Mouse (Mus musculus) CH12.LX (cell line): ENCODE measurements at regions not wholly inside any gene's neighbourhood (a gene's known extent, or its start where the extent isn't known, plus 50 kb on each side); places are given as distances from the start of the nearest gene placed in this dataset.

ENCODE experiments used
- DNase-seq: peaks from one replicate; pipeline ENCODE4 v3.0.0-alpha.2; 2013; ENCODE audit errors: extremely low read depth
- H3K27ac ChIP-seq: 2 replicates; pipeline ENCODE4 v1.5.1; 2012; ENCODE audit warnings: low read depth, mild to moderate bottlenecking, control low read depth, moderate library complexity; ENCODE audit not compliant: insufficient read depth
- H3K27me3 ChIP-seq: replicated peaks from 2 replicates; pipeline ENCODE3; 2012; ENCODE audit warnings: inconsistent platforms
- H3K36me3 ChIP-seq, 2 experiments: replicated peaks in 1 of 2; 2 replicates each; pipeline versions ENCODE3 to v1.6.1; 2012; ENCODE audit warnings: inconsistent platforms in 1 of 2, low read length in 1 of 2, mild to moderate bottlenecking in 1 of 2, mixed read lengths in 1 of 2, moderate library complexity in 1 of 2; ENCODE audit not compliant: control insufficient read depth in 1 of 2, insufficient read depth in 1 of 2
- H3K4me1 ChIP-seq, 2 experiments: 2 replicates each; pipeline ENCODE4 v1.6.1; 2012; ENCODE audit warnings: inconsistent platforms in 1 of 2, moderate library complexity in 1 of 2; ENCODE audit not compliant: insufficient read depth in 2 of 2, control insufficient read depth in 1 of 2
- H3K4me2 ChIP-seq: 2 replicates; pipeline ENCODE4 v1.6.1; 2012; ENCODE audit warnings: low read depth, mild to moderate bottlenecking, control low read depth; ENCODE audit not compliant: poor library complexity, insufficient read depth, severe bottlenecking
- H3K4me3 ChIP-seq, 3 experiments: fragments of 150-350 bp in 1 of 3; sonication (generic) in 1 of 3; replicated peaks in 1 of 3; 2 replicates each; pipeline versions ENCODE3 to v1.5.1; 2011 to 2012; ENCODE audit warnings: low read depth in 2 of 3, low read length in 2 of 3, mild to moderate bottlenecking in 2 of 3, moderate library complexity in 2 of 3, control low read depth in 1 of 3, improper control_type of control experiment in 1 of 3, inconsistent platforms in 1 of 3, mixed read lengths in 1 of 3; ENCODE audit not compliant: poor library complexity in 1 of 3
- H3K79me2 ChIP-seq: replicated peaks from 2 replicates; pipeline ENCODE4 v1.6.1; 2012; ENCODE audit warnings: mild to moderate bottlenecking, moderate library complexity; ENCODE audit not compliant: control insufficient read depth, poor library complexity, insufficient read depth, severe bottlenecking; ENCODE audit errors: extremely low read depth
- H3K9ac ChIP-seq: 2 replicates; pipeline ENCODE4 v1.6.1; 2012; ENCODE audit warnings: low read depth, mild to moderate bottlenecking, control low read depth, moderate library complexity; ENCODE audit not compliant: insufficient read depth
- H3K9me3 ChIP-seq: replicated peaks from 2 replicates; pipeline ENCODE3; 2012; ENCODE audit warnings: low read length, inconsistent platforms, mixed read lengths
- BHLHE40 ChIP-seq: IDR thresholded peaks from 2 replicates; pipeline ENCODE4 v1.6.1; 2011; ENCODE audit warnings: mild to moderate bottlenecking, low read depth, low read length, improper control_type of control experiment
- CHD1 ChIP-seq: IDR thresholded peaks from 2 replicates; pipeline ENCODE4 v1.6.1; 2012; ENCODE audit warnings: low read depth, low read length, improper control_type of control experiment, inconsistent platforms
- CHD2 ChIP-seq: IDR thresholded peaks from 2 replicates; pipeline ENCODE4 v1.6.1; 2011; ENCODE audit warnings: low read length, improper control_type of control experiment
- CTCF ChIP-seq, 2 experiments: IDR thresholded peaks in 1 of 2; conservative IDR thresholded peaks in 1 of 2; 2 replicates each; pipeline ENCODE4 v1.5.1; 2011 to 2012; ENCODE audit warnings: low read depth in 2 of 2, low read length in 2 of 2, improper control_type of control experiment in 1 of 2, inconsistent platforms in 1 of 2, mild to moderate bottlenecking in 1 of 2, moderate library complexity in 1 of 2
- E2F4 ChIP-seq: IDR thresholded peaks from 2 replicates; pipeline ENCODE4 v1.6.1; 2011; ENCODE audit warnings: low read depth, low read length, improper control_type of control experiment; ENCODE audit not compliant: insufficient replicate concordance
- EP300 ChIP-seq: IDR thresholded peaks from 2 replicates; pipeline ENCODE4 v1.6.1; 2011; ENCODE audit warnings: low read length, improper control_type of control experiment
- ETS1 ChIP-seq: conservative IDR thresholded peaks from 2 replicates; pipeline ENCODE4 v1.6.1; 2012; ENCODE audit warnings: low read depth, mild to moderate bottlenecking, inconsistent platforms, low read length, improper control_type of control experiment, moderate library complexity
- GABPA ChIP-seq: IDR thresholded peaks from 2 replicates; pipeline ENCODE4 v1.6.1; 2012; ENCODE audit warnings: low read depth, low read length, improper control_type of control experiment, inconsistent platforms; ENCODE audit not compliant: insufficient replicate concordance
- HCFC1 ChIP-seq: IDR thresholded peaks from 2 replicates; pipeline ENCODE4 v1.6.1; 2012; ENCODE audit warnings: low read depth, mild to moderate bottlenecking, inconsistent platforms, low read length, improper control_type of control experiment
- JUN ChIP-seq: IDR thresholded peaks from 2 replicates; pipeline ENCODE4 v1.6.1; 2011; ENCODE audit warnings: low read depth, mild to moderate bottlenecking, low read length, improper control_type of control experiment, moderate library complexity; ENCODE audit not compliant: insufficient read depth
- JUND ChIP-seq: conservative IDR thresholded peaks from 2 replicates; pipeline ENCODE4 v1.6.1; 2011; ENCODE audit warnings: low read depth, low read length, improper control_type of control experiment
- MAFK ChIP-seq: IDR thresholded peaks from 2 replicates; pipeline ENCODE4 v1.6.1; 2011; ENCODE audit warnings: low read length, improper control_type of control experiment; ENCODE audit not compliant: insufficient replicate concordance
- MAX ChIP-seq: IDR thresholded peaks from 2 replicates; pipeline ENCODE4 v1.6.1; 2011; ENCODE audit warnings: low read length, improper control_type of control experiment
- MEF2A ChIP-seq: IDR thresholded peaks from 2 replicates; pipeline ENCODE4 v1.6.1; 2014; ENCODE audit warnings: low read depth, mild to moderate bottlenecking, inconsistent platforms, low read length, improper control_type of control experiment, borderline replicate concordance
- MYC ChIP-seq: IDR thresholded peaks from 2 replicates; pipeline ENCODE4 v1.6.1; 2011; ENCODE audit warnings: low read depth, mild to moderate bottlenecking, improper control_type of control experiment, low read length
- NELFE ChIP-seq: IDR thresholded peaks from 2 replicates; pipeline ENCODE4 v1.6.1; 2011; ENCODE audit warnings: low read depth, low read length, improper control_type of control experiment
- NRF1 ChIP-seq: IDR thresholded peaks from 2 replicates; pipeline ENCODE4 v1.6.1; 2014; ENCODE audit warnings: low read depth, mild to moderate bottlenecking, inconsistent platforms, low read length, improper control_type of control experiment, moderate library complexity
- PAX5 ChIP-seq: IDR thresholded peaks from 2 replicates; pipeline ENCODE4 v1.6.1; 2012; ENCODE audit warnings: low read length, inconsistent platforms, mixed read lengths
- POLR2A ChIP-seq: IDR thresholded peaks from 2 replicates; pipeline ENCODE4 v1.6.1; 2011; ENCODE audit warnings: low read depth, mild to moderate bottlenecking, improper control_type of control experiment, low read length
- RCOR1 ChIP-seq: conservative IDR thresholded peaks from 2 replicates; pipeline ENCODE4 v1.6.1; 2012; ENCODE audit warnings: low read depth, mild to moderate bottlenecking, inconsistent platforms, low read length, improper control_type of control experiment
- SMC3 ChIP-seq: IDR thresholded peaks from 2 replicates; pipeline ENCODE4 v1.6.1; 2011; ENCODE audit warnings: low read depth, low read length, improper control_type of control experiment
- TCF12 ChIP-seq: IDR thresholded peaks from 2 replicates; pipeline ENCODE4 v1.6.1; 2014; ENCODE audit warnings: low read depth, mild to moderate bottlenecking, inconsistent platforms, low read length, improper control_type of control experiment
- UBTF ChIP-seq: IDR thresholded peaks from 2 replicates; pipeline ENCODE4 v1.6.1; 2012; ENCODE audit warnings: low read depth, mild to moderate bottlenecking, inconsistent platforms, low read length, improper control_type of control experiment, moderate library complexity
- USF2 ChIP-seq: conservative IDR thresholded peaks from 2 replicates; pipeline ENCODE4 v1.6.1; 2011; ENCODE audit warnings: low read depth, low read length, improper control_type of control experiment
- ZC3H11A ChIP-seq: IDR thresholded peaks from 2 replicates; pipeline ENCODE4 v1.6.1; 2012; ENCODE audit warnings: low read depth, mild to moderate bottlenecking, inconsistent platforms, low read length, improper control_type of control experiment
- ZKSCAN1 ChIP-seq: IDR thresholded peaks from 2 replicates; pipeline ENCODE4 v1.6.1; 2012; ENCODE audit warnings: low read depth, inconsistent platforms, low read length, improper control_type of control experiment, borderline replicate concordance
- ZNF384 ChIP-seq: IDR thresholded peaks from 2 replicates; pipeline ENCODE4 v1.6.1; 2012; ENCODE audit warnings: low read depth, low read length, improper control_type of control experiment, inconsistent platforms
- dilution Hi-C: fragments of 300-500 bp; cut with MboI; formaldehyde crosslinking; loops from 2 replicates; pipeline ENCODE4 v1.14.3; 2020; ENCODE audit warnings: low sequenced_read_pairs; ENCODE audit not compliant: extremely low pct_unique_long_range_greater_than_20kb, extremely low pct_ligation_motif_present
- in situ Hi-C: fragments of 300-500 bp; cut with MboI; formaldehyde crosslinking; loops from 3 replicates; pipeline ENCODE4 v1.14.3; 2019; ENCODE audit warnings: low sequenced_read_pairs, low pct_ligation_motif_present, low pct_unique_long_range_greater_than_20kb, mixed read lengths

- in situ Hi-C loops: no loop called here
- DNase-seq: no peak
- Histone ChIP-seq H3K36me3 (no peaks in the 10 kb centered on the region), H3K27ac (no peak overlapping the region), H3K4me3 (no peak overlapping the region), H3K9ac (no peak overlapping the region), H3K4me1 (peaks cover 6 to 42% of the 10 kb centered on the region in 2 experiments), H3K79me2 (no peaks in the 10 kb centered on the region), H3K4me2 (no peak overlapping the region), H3K9me3 (peaks cover 7% of the 10 kb centered on the region), H3K27me3 (no peaks in the 10 kb centered on the region)
- TF ChIP-seq MAFK (no peak), CHD2 (no peak), UBTF (no peak), USF2 (no peak), CTCF (conservative IDR thresholded peaks at IDR 0.05 in 1 of 2, IDR thresholded peaks at IDR 0.05 in 1 of 2; ENCODE audit: low read depth in 2 of 2, low read length in 2 of 2) (no peak), ZNF384 (no peak), JUN (no peak), EP300 (no peak), TCF12 (no peak), NRF1 (no peak), NELFE (no peak), POLR2A (no peak), CHD1 (no peak), HCFC1 (no peak), GABPA (no peak), MYC (no peak)
- dilution Hi-C loops: no loop called here
Measured at GRCm38 (mm10) chr10:84080236-84080635, 357.6 kb downstream of the 1500009L16Rik start.

DNA sequence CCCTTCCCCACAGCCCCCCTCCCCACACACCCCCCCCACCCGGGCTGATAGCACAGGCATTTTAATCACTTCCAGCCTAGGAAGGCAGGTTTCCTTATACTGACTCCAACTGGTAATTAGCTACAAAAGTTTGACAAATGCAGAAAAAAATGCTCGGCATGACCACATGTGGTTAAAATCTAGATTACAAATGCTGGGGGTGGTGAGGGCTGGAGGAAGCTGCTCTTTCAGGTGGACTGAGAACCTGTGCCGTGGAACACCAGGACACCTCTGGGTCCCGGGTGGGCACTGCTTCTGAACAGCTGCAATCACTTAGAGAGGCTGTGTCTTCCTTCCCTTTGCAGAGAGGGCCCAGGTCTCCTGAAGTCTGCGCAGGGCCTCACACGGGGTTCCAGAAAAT lies 358.7 kb downstream of the Nuak1 start:
- Histone ChIP-seq H3K4me2 (no peak overlapping the region), H3K36me3 (no peaks in the 10 kb centered on the region), H3K4me3 (no peak overlapping the region), H3K4me1 (peaks cover 5 to 51% of the 10 kb centered on the region in 2 experiments), H3K9me3 (peaks cover 7% of the 10 kb centered on the region), H3K27me3 (no peaks in the 10 kb centered on the region), H3K79me2 (no peaks in the 10 kb centered on the region), H3K9ac (no peak overlapping the region), H3K27ac (no peak overlapping the region)
- TF ChIP-seq TCF12 (no peak), HCFC1 (no peak), ZC3H11A (no peak), MAX (no peak), PAX5 (no peak), UBTF (no peak), JUND (no peak), SMC3 (no peak), MEF2A (no peak), CHD1 (no peak), BHLHE40 (no peak), NRF1 (no peak), ETS1 (no peak), ZKSCAN1 (no peak), E2F4 (no peak), RCOR1 (no peak)
- in situ Hi-C loops: no loop called here
- dilution Hi-C loops: no loop called here
- DNase-seq: no peak
